Mouse (Mus musculus) forebrain, embryonic 16.5 days (tissue): Measurements from ENCODE around the gene Aktip. TPM values are rescaled to one million over a fixed set of nuclear protein-coding genes. Genes with fewer than 3 reads are reported as not detected.

Experiments
- ATAC-seq: fragments of 200-750 bp; cut with Nextera tagmentation; 2 replicates; pipeline ENCODE4 v1.8.0; 2017; ENCODE audit warnings: mild to moderate bottlenecking, moderate library complexity
- H3K27ac ChIP-seq: fragments of 300-500 bp; sonication (generic); 2 replicates; pipeline ENCODE4 v1.5.1; 2014; ENCODE audit warnings: low read length, control low read depth
- H3K27me3 ChIP-seq: fragments of 300-500 bp; sonication (generic); replicated peaks from 2 replicates; pipeline ENCODE4 v1.6.1; 2014; ENCODE audit warnings: low read length; ENCODE audit not compliant: control insufficient read depth, insufficient read depth
- H3K36me3 ChIP-seq: fragments of 300-500 bp; sonication (generic); 2 replicates; pipeline ENCODE4 v1.6.1; 2014; ENCODE audit not compliant: control insufficient read depth, insufficient read depth
- H3K4me1 ChIP-seq: fragments of 300-500 bp; sonication (generic); replicated peaks from 2 replicates; pipeline ENCODE4 v1.6.1; 2014; ENCODE audit warnings: low read length; ENCODE audit not compliant: control insufficient read depth, insufficient read depth
- H3K4me2 ChIP-seq: fragments of 300-500 bp; sonication (generic); 2 replicates; pipeline ENCODE4 v1.6.1; 2014; ENCODE audit warnings: mild to moderate bottlenecking, low read length, control low read depth
- H3K4me3 ChIP-seq: fragments of 300-500 bp; sonication (generic); replicated peaks from 2 replicates; pipeline ENCODE4 v1.5.1; 2014; ENCODE audit warnings: mild to moderate bottlenecking, low read length, control low read depth
- H3K9ac ChIP-seq: fragments of 300-500 bp; sonication (generic); replicated peaks from 2 replicates; pipeline ENCODE4 v1.6.1; 2014; ENCODE audit warnings: low read depth, low read length, control low read depth
- H3K9me3 ChIP-seq: fragments of 300-500 bp; sonication (generic); 2 replicates; pipeline ENCODE4 v1.6.1; 2016; ENCODE audit warnings: low read length; ENCODE audit not compliant: control insufficient read depth
- WGBS: fragments of 180-500 bp; shearing (Covaris S2); extraction: QIAGEN DNeasy Blood & Tissue Kit; methylation state at CpG from one replicate; pipeline ENCODE4 v1.1.7; 2014; 5-methylcytosine and 5-hydroxymethylcytosine counted together
- polyA plus RNA-seq: library from polyadenylated mRNA; unstranded; fragments of >200 nt; fragmentation: Nextera tagmentation; extraction: Ambion mirVana; gene quantifications from 2 replicates; pipeline ENCODE4 v1.2.1, GENCODE M21; 2015

The Aktip gene
- polyA plus RNA-seq, 1 experiment from 2014 or later = 148 TPM

GRCm38 (mm10) chr8:91082428-91082827 is 117.3 kb downstream of the Aktip start:
- H3K9ac ChIP-seq = no peak overlapping the region
- no peaks in the 10 kb centered on the region for H3K9me3 ChIP-seq
- H3K27ac ChIP-seq = no peak overlapping the region
- H3K4me2 ChIP-seq = no peak overlapping the region
- no peaks in the 10 kb centered on the region for H3K4me1 ChIP-seq
- H3K36me3 ChIP-seq = peaks cover 8% of the 10 kb centered on the region
- 93% methylated on average over 12 of the region's 12 CpGs for WGBS
- H3K4me3 ChIP-seq = no peak overlapping the region
- ATAC-seq = no peak
- H3K27me3 ChIP-seq = no peaks in the 10 kb centered on the region

GRCm38 (mm10) chr8:91081911-91082310 is 117.9 kb downstream of the Aktip start:
- H3K4me2 ChIP-seq = no peak overlapping the region
- no peak for ATAC-seq
- H3K9ac ChIP-seq = no peak overlapping the region
- H3K27me3 ChIP-seq = no peaks in the 10 kb centered on the region
- H3K9me3 ChIP-seq = no peaks in the 10 kb centered on the region
- WGBS = 96% methylated on average over 7 of the region's 7 CpGs
- no peak overlapping the region for H3K27ac ChIP-seq
- H3K4me3 ChIP-seq = no peak overlapping the region
- H3K4me1 ChIP-seq = no peaks in the 10 kb centered on the region
- peaks cover 8% of the 10 kb centered on the region for H3K36me3 ChIP-seq

- Histone ChIP-seq H3K27me3 (no peaks in the 10 kb centered on the region), H3K4me3 (no peak overlapping the region), H3K4me2 (no peak overlapping the region), H3K4me1 (no peaks in the 10 kb centered on the region), H3K9ac (no peak overlapping the region), H3K27ac (no peak overlapping the region), H3K9me3 (no peaks in the 10 kb centered on the region), H3K36me3 (peaks cover 10% of the 10 kb centered on the region)
- 96% methylated on average over 2 of the region's 2 CpGs for WGBS
- no peak for ATAC-seq
Measured at GRCm38 (mm10) chr8:91079678-91080077, 120.1 kb downstream of the Aktip start.

GRCm38 (mm10) chr8:91077077-91077867 is 122.5 kb downstream of the Aktip start:
- no peak for ATAC-seq
- Histone ChIP-seq H3K4me2 (no peak overlapping the region), H3K27ac (no peak overlapping the region)

GRCm38 (mm10) chr8:91070275-91070859 is 129.4 kb downstream of the Aktip start:
- Histone ChIP-seq H3K4me1 (peaks cover 15% of the 10 kb centered on the region), H3K27me3 (no peaks in the 10 kb centered on the region), H3K4me2 (peak overlapping the region; percentile 73), H3K36me3 (no peaks in the 10 kb centered on the region; the same call in 1 of the 2 replicates), H3K4me3 (peak overlapping the region; percentile 91), H3K9me3 (no peaks in the 10 kb centered on the region), H3K27ac (peak overlapping the region; percentile 81), H3K9ac (peak overlapping the region; percentile 70)
- WGBS = under 1% methylated on average over 34 of the region's 34 CpGs
- ATAC-seq = peak; percentile 84

More at GRCm38 (mm10) chr8:91077077-91077867, 122.5 kb downstream of the Aktip start:
- no peak overlapping the region for H3K4me3 ChIP-seq
- peaks cover 10% of the 10 kb centered on the region for H3K36me3 ChIP-seq
- no peaks in the 10 kb centered on the region for H3K27me3 ChIP-seq
- no peak overlapping the region for H3K9ac ChIP-seq
- no peaks in the 10 kb centered on the region for H3K9me3 ChIP-seq
- no peaks in the 10 kb centered on the region for H3K4me1 ChIP-seq
- WGBS = 94% methylated on average over 12 of the region's 12 CpGs

GRCm38 (mm10) chr8:91069834-91070233 is 129.9 kb downstream of the Aktip start, which contains the start of gene Rbl2:
TSS of gene Rbl2 (plus strand) at chr8:91070057.
- H3K27me3 ChIP-seq = no peaks in the 10 kb centered on the region
- peak; percentile 99 for ATAC-seq
- H3K4me1 ChIP-seq = peaks cover 15% of the 10 kb centered on the region
- peak within 1 kb of the TSS; percentile 81 for H3K27ac ChIP-seq
- peak within 1 kb of the TSS; percentile 73 for H3K4me2 ChIP-seq
- peak within 1 kb of the TSS; percentile 70 for H3K9ac ChIP-seq
- peak within 1 kb of the TSS; percentile 91 for H3K4me3 ChIP-seq
- no peaks in the 10 kb centered on the region for H3K9me3 ChIP-seq
- under 1% methylated on average over 25 of the region's 25 CpGs for WGBS
- no peaks in the 10 kb centered on the region for H3K36me3 ChIP-seq

- Histone ChIP-seq H3K36me3 (no peaks in the 10 kb centered on the region), H3K27ac (no peak overlapping the region), H3K9me3 (no peaks in the 10 kb centered on the region), H3K27me3 (no peaks in the 10 kb centered on the region), H3K4me2 (peak overlapping the region; percentile 73), H3K9ac (peak overlapping the region; percentile 70), H3K4me3 (peak overlapping the region; percentile 91), H3K4me1 (peaks cover 15% of the 10 kb centered on the region)
- WGBS = 6% methylated on average over 10 of the region's 10 CpGs
- ATAC-seq = 0 out of 2 replicates have a peak, but pooled peaks have one; percentile 4
Measured at GRCm38 (mm10) chr8:91069407-91069806, 130.4 kb downstream of the Aktip start.

GRCm38 (mm10) chr8:91065179-91065578 is 134.6 kb downstream of the Aktip start:
- no peak overlapping the region for H3K27ac ChIP-seq
- H3K4me1 ChIP-seq = no peaks in the 10 kb centered on the region; the same call in 1 of the 2 replicates
- H3K27me3 ChIP-seq = no peaks in the 10 kb centered on the region
- H3K9me3 ChIP-seq = no peaks in the 10 kb centered on the region
- H3K9ac ChIP-seq = no peak overlapping the region
- no peak overlapping the region for H3K4me3 ChIP-seq
- 79% methylated on average over 4 of the region's 4 CpGs for WGBS
- no peaks in the 10 kb centered on the region for H3K36me3 ChIP-seq
- ATAC-seq = no peak
- no peak overlapping the region for H3K4me2 ChIP-seq
